Mouse (Mus musculus): ENCODE results near the gene Myadm. TPM values are rescaled to one million over a fixed set of nuclear protein-coding genes. Genes with fewer than 3 reads are reported as not detected.

Gene Myadm
- total and polyA plus RNA-seq, 3 experiments: 0.62 to 7.4 TPM; not detected in 1

- TF ChIP-seq TAL1 (IDR thresholded peaks at IDR 0.05; ENCODE audit: low read length) (no peak), GATA1 (IDR thresholded peaks at IDR 0.05; ENCODE audit: low read depth, low read length) (peak; percentile 82), CTCF (IDR thresholded peaks at IDR 0.05 in 2 of 3, conservative IDR thresholded peaks at IDR 0.05 in 1 of 3; ENCODE audit: control insufficient read depth in 1 of 3, insufficient read depth in 1 of 3, low read depth in 2 of 3, low read length in 3 of 3, poor library complexity in 1 of 3, severe bottlenecking in 1 of 3) (no peak), MAX (IDR thresholded peaks at IDR 0.05; ENCODE audit: low read length) (no peak)
Observed at GRCm38 (mm10) chr7:3295321-3296110, 6.6 kb downstream of the Myadm start (continued).

GRCm38 (mm10) chr7:3296711-3297110 is 7.8 kb downstream of the Myadm start:
- Histone ChIP-seq H3K36me3 (ENCODE audit: control insufficient read depth in 1 of 2, insufficient read depth in 2 of 2, low read length in 2 of 2) (peaks cover 0 to 17% of the 10 kb centered on the region in 2 experiments; a peak in 2 of 4 replicates), H3K9me3 (replicated peaks; ENCODE audit: insufficient read depth, low read length) (no peaks in the 10 kb centered on the region)

GRCm38 (mm10) chr7:3299941-3300617 is 11.2 kb downstream of the Myadm start:
- peak; percentile 69 for DNase-seq (ENCODE audit: low read depth, low spot score)
- H3K79me2 ChIP-seq (ENCODE audit: control insufficient read depth, insufficient read depth, low read length, poor library complexity): no peaks in the 10 kb centered on the region
- no peak overlapping the region for H3K27ac ChIP-seq (ENCODE audit: control insufficient read depth, low read depth, low read length)
- H3K4me1 ChIP-seq (ENCODE audit: control insufficient read depth in 1 of 2, insufficient read depth in 2 of 2, low read length in 2 of 2): peaks cover 0 to 7% of the 10 kb centered on the region in 2 experiments; a peak in 2 of 4 replicates
- H3K27me3 ChIP-seq (ENCODE audit: control insufficient read depth in 1 of 2, insufficient read depth in 2 of 2, low read length in 2 of 2): no peaks in the 10 kb centered on the region; a peak in 1 of 4 replicates
- H3K9me3 ChIP-seq (replicated peaks; ENCODE audit: insufficient read depth, low read length): no peaks in the 10 kb centered on the region
- H3K9ac ChIP-seq (ENCODE audit: control insufficient read depth, low read depth, low read length, poor library complexity, severe bottlenecking): no peak overlapping the region
- peaks cover 0 to 9% of the 10 kb centered on the region in 2 experiments; a peak in 2 of 4 replicates for H3K36me3 ChIP-seq (ENCODE audit: control insufficient read depth in 1 of 2, insufficient read depth in 2 of 2, low read length in 2 of 2)
- H3K4me3 ChIP-seq (ENCODE audit: control insufficient read depth in 1 of 2, insufficient read depth in 1 of 2, low read depth in 2 of 2, low read length in 2 of 2): no peak overlapping the region
- TF ChIP-seq ZC3H11A (IDR thresholded peaks at IDR 0.05; ENCODE audit: low read depth, low read length): no peak; the same call in 1 of the 2 replicates
- TF ChIP-seq POLR2AphosphoS2 (IDR thresholded peaks at IDR 0.05; ENCODE audit: low read length): no peak
- TF ChIP-seq BHLHE40 (IDR thresholded peaks at IDR 0.05; ENCODE audit: borderline replicate concordance, low read depth, low read length): no peak
- no peak for TF ChIP-seq E2F4 (IDR thresholded peaks at IDR 0.05; ENCODE audit: borderline replicate concordance, low read depth, low read length)
- no peak for TF ChIP-seq MAX (IDR thresholded peaks at IDR 0.05; ENCODE audit: low read length)
- TF ChIP-seq ETS1 (IDR thresholded peaks at IDR 0.05; ENCODE audit: low read depth, low read length): no peak
- peak; percentile 42 to 63 (median 53) for TF ChIP-seq CTCF (IDR thresholded peaks at IDR 0.05 in 2 of 3, conservative IDR thresholded peaks at IDR 0.05 in 1 of 3; ENCODE audit: control insufficient read depth in 1 of 3, insufficient read depth in 1 of 3, low read depth in 2 of 3, low read length in 3 of 3, poor library complexity in 1 of 3, severe bottlenecking in 1 of 3)
- 0 out of 2 replicates have a peak, but pooled peaks have one; percentile 16 for TF ChIP-seq GATA1 (IDR thresholded peaks at IDR 0.05; ENCODE audit: low read depth, low read length)
- TF ChIP-seq ELF1 (IDR thresholded peaks at IDR 0.05; ENCODE audit: low read depth, low read length): no peak
- no peak for TF ChIP-seq SIN3A (IDR thresholded peaks at IDR 0.05; ENCODE audit: low read length)
- TF ChIP-seq MAFK (IDR thresholded peaks at IDR 0.05; ENCODE audit: borderline replicate concordance, low read depth, low read length): no peak
- TF ChIP-seq MYB (IDR thresholded peaks at IDR 0.05; ENCODE audit: low read depth, low read length): no peak
- no peak for TF ChIP-seq MEF2A (IDR thresholded peaks at IDR 0.05; ENCODE audit: extremely low read depth, insufficient replicate concordance, low read depth, low read length, poor library complexity, severe bottlenecking)
- TF ChIP-seq GABPA (IDR thresholded peaks at IDR 0.05; ENCODE audit: low read depth, low read length): no peak
- TF ChIP-seq ZMIZ1 (IDR thresholded peaks at IDR 0.05; ENCODE audit: low read depth, low read length): no peak
- no peak for TF ChIP-seq MYC (IDR thresholded peaks at IDR 0.05; ENCODE audit: low read depth, low read length)
- no peak for TF ChIP-seq TCF12 (IDR thresholded peaks at IDR 0.05; ENCODE audit: low read depth, low read length)
- TF ChIP-seq MAZ (IDR thresholded peaks at IDR 0.05; ENCODE audit: low read depth, low read length): no peak
- no peak for TF ChIP-seq USF2 (IDR thresholded peaks at IDR 0.05; ENCODE audit: borderline replicate concordance in 1 of 2, insufficient read depth in 1 of 2, low read depth in 1 of 2, low read length in 2 of 2)
- no peak for TF ChIP-seq POLR2A (IDR thresholded peaks at IDR 0.05; ENCODE audit: control insufficient read depth in 1 of 2, insufficient read depth in 1 of 2, low read depth in 1 of 2, low read length in 2 of 2, poor library complexity in 1 of 2)
- TF ChIP-seq TBP (IDR thresholded peaks at IDR 0.05; ENCODE audit: low read depth, low read length): no peak
- TF ChIP-seq USF1 (IDR thresholded peaks at IDR 0.05; ENCODE audit: low read depth, low read length): no peak
- TF ChIP-seq SMC3 (IDR thresholded peaks at IDR 0.05; ENCODE audit: low read depth, low read length): peak; percentile 46

More at GRCm38 (mm10) chr7:3296711-3297110, 7.8 kb downstream of the Myadm start:
- H3K4me1 ChIP-seq (ENCODE audit: control insufficient read depth in 1 of 2, insufficient read depth in 2 of 2, low read length in 2 of 2): peaks cover 0 to 19% of the 10 kb centered on the region in 2 experiments; a peak in 3 of 4 replicates
- H3K9ac ChIP-seq (ENCODE audit: control insufficient read depth, low read depth, low read length, poor library complexity, severe bottlenecking): no peak overlapping the region
- H3K27me3 ChIP-seq (ENCODE audit: control insufficient read depth in 1 of 2, insufficient read depth in 2 of 2, low read length in 2 of 2): no peaks in the 10 kb centered on the region
- DNase-seq (ENCODE audit: low read depth, low spot score): no peak
- no peak overlapping the region for H3K27ac ChIP-seq (ENCODE audit: control insufficient read depth, low read depth, low read length)
- H3K79me2 ChIP-seq (ENCODE audit: control insufficient read depth, insufficient read depth, low read length, poor library complexity): no peaks in the 10 kb centered on the region
- TF ChIP-seq RAD21 (IDR thresholded peaks at IDR 0.05; ENCODE audit: low read depth, low read length) (no peak), MAX (IDR thresholded peaks at IDR 0.05; ENCODE audit: low read length) (no peak), SMC3 (IDR thresholded peaks at IDR 0.05; ENCODE audit: low read depth, low read length) (no peak), USF2 (IDR thresholded peaks at IDR 0.05; ENCODE audit: borderline replicate concordance in 1 of 2, insufficient read depth in 1 of 2, low read depth in 1 of 2, low read length in 2 of 2) (no peak), TAL1 (IDR thresholded peaks at IDR 0.05; ENCODE audit: low read length) (no peak)
- H3K4me3 ChIP-seq (ENCODE audit: control insufficient read depth in 1 of 2, insufficient read depth in 1 of 2, low read depth in 2 of 2, low read length in 2 of 2): no peak overlapping the region
